Mouse (Mus musculus) spleen, postnatal 14 days (tissue): Measurements from ENCODE around the gene Rcbtb2.
"Not testable (repeated sequence)": the region's sequence is repeated elsewhere in the genome, so short reads cannot be mapped to it uniquely, and the experiment has no call there.

ENCODE experiments used
- DNase-seq, 2 experiments: peaks; one replicate each; pipeline ENCODE4 v3.0.0; 2021 to 2022; ENCODE audit warnings: low spot score in 2 of 2

The Rcbtb2 gene

DNA sequence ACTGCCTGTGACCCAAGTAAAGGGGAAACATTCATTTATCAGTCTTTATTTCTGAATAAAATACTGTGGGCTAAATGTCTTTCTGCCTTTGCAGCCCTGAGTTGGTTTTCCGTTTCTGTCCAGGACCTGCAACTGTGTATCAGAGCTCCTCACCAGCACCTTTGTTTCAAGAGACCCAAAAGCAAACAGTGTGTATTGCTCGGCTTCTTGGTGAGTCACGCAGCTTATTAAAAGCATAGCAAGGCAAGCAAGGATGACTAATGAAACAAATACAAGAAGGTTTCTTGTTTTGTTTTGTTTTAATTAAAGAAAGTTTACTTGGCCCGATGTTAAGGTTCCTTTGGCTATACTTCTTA lies at the start of gene Rcbtb2:
Gene Rcbtb2 (plus strand): TSS at position 115 of the 356 bp plus-strand sequence.
- no peak for DNase-seq

DNA sequence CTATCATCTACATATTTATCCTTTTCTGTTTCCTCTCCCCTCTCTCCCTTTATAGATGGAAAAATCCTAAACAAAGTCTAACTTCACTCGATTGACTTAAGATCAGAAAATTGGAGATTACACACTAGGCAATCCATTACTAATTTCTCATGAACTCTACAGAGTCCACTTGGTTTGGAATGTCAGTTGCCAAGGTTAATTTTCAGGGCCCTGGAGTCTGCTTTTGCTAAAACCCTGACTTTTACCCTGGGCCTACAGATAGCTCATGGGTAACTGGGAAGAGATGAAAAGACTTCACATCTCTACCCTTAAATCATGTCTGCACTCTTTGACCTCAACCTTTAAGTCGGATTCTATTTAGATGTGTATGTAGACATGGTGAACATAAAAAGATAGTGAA lies 39.3 kb upstream of the Rcbtb2 start:
- no peak for DNase-seq

DNA sequence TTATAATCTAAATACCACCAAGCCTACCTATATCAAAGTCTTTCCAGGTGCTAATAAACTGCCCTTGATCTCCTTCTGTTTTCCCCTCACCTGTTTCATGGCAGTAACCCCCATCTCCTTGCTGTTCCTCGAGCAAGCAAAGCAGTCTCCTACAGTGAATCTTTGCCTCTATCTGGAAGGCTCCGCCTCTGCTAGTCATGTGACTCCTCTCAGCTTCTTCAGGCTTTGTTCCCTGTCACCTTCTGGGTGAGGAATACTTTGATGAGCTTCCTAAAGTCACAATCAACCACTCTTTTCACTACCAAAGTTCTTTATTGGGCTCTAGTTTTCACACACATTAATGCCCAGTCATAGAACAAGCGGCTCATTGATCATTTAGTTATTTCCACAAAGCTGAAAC lies 36.4 kb upstream of the Rcbtb2 start:
- no peak for DNase-seq

DNA sequence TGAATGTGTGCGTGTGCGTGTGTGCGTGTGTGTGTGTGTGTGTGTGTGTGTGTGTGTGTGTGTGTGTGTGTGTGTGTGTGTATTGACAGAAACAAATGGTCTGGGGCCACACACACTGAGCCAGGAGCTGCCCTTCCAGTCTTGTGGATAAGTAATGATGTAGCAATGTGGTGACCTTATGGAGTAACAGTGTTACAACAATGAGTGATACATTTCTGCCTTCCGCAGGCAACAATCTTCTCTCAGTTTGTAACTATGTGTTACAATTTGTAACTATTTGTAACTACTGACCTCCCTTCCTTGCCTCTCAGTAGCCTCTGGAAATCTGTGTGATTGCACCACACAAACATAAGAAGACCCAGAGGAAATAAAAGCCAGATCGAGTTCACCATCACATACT lies 35.6 kb upstream of the Rcbtb2 start:
- no peak for DNase-seq

DNA sequence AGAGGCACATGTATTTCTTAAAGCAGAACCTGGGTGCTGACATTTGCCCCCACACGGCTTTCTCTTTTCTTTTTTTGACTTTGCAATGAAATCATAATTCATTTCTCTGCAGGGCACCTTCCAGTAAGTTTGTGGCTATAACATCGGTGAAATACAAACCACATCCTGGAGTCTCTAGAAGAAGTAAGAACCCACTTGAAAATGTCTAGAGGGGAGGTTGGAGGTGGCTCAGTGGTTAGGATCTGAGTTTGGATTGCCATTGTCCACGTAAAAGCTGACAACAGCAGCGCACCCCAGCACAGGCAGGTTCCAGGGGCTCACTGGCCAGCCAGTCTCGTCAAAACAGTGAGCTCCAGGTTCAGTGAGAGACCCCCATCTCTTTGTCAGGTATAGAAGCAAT lies 35.1 kb upstream of the Rcbtb2 start:
- DNase-seq = no peak

DNA sequence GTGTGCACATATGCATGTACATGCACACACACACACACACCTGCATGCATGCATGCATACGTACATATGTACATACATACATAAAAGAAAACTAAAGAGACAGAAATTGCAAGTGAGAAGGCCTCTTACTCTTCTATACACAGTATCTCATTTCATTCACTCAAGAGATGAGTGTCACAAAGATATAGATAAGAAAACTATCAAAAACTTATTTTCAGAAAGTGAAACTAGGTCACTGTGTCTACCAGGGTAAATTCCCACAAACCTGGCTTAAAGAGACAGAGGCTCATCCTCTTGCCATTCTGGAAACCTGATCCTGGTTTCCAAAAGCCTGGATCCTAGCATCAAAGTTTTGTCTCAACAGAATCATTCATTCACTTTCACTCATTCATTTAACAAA lies 34.6 kb upstream of the Rcbtb2 start:
- no peak for DNase-seq

DNA sequence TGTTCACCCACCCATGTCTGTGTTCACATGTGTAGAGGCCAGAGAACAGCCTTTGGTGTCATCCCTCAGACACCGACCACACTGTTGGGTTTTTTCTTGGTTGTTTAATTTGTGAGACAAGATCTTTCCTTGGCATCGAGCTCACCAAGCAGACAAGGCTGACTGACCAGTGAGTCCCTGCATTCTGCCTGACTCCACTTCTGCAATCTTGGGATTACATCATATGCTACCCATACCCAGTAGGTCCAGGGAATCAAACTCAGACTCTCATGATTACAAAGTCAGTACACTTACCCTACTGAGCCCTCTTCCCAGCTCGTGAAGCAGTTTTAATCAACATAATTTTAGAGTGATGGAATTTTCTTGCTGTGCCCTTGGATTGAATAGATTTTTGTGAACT lies 30.0 kb upstream of the Rcbtb2 start:
- no peak for DNase-seq

DNA sequence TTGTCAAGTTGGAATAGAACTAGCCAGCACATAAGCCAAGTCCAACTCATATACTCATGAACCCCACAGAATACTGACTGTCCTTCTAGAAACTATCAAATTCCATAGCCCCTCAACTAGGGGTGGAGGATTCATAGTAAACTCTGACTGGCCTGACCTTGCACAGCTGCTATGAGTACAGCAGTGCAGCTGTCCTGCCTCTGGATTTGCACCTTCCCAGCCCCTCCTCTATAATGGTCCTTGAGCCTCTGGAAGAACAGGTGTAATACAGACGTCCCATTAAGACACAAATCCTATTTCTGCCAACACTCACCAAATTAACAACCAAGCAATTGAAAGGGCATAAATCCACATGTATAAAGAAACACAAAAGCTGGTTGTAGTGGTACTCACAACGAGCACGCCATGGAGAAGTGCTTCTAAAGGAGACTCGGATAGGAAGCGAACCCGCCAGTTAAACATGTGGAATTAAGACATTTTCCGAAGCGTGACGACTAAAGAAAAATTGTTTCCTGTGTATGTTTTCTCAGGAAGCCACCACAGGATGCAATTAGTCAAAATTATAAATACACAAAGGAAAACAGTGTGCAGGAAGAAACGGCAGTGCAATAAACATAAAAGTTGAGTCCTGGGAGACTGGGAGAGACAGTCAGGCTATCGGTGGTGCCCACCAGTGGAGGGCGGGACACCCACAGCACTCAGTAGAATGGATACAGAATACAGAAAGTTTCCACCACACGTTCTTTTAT lies 27.9 kb upstream of the Rcbtb2 start:
- no peak for DNase-seq

DNA sequence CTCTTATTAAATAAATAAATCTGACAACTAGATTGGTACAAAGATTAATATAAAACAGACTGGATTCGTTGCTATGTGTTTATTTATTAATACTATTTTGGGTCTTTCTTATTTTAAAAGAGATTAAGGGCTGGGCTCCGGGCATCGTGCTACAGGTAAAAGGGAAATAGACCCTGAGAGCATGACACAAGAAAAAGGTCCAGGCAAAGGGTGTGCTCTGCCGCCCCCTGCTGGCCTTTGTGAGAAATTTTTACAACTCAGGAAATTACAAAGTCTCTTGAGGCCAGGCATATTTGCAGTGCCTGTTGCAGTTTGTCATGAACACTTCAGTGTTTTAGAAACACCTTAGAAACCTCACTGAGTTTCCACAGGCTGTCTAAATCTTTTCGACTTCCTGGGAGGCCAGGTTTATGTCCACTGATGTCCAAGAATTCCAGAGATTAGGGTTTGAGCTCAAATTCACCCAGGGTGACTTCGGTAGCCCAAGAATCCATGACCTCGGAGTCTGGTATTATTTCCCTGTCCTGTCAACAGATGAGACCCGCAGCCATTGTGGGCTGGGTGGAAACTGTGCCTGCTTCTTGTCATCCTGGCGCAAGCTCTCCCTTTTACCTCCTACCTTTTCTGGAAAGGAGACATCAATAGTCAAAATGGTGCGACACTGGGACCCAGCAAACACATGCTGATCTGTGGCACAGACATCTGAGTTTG lies 24.0 kb upstream of the Rcbtb2 start:
- no peak for DNase-seq

DNA sequence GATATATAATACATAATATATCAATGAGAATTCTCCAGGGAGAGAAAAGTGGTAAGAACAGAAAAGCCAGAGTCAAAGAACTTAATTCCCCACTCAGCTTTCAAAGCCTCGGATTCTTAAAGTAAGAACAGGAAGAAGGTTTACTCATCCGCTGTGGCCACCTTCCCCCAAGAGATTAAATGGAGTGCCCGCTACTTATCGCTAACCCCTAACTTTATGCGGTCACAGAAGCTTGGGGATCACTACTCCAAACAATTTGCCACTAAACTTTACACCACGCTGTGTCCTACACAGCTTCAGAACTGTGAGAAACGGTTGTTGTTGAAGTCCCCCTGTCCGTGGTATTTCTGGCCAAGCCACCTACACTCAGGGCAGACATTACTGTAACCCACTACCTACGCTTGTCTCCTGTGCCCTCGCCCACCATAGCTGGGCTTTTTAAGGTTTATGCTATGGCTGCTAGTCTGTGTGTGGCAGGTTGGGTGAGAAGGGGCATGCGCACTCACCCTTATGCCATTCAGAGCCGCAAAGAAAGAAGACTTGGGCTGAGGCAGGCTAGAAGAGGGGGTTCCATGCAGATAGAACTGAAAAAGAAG lies 20.5 kb upstream of the Rcbtb2 start:
- no peak for DNase-seq

DNA sequence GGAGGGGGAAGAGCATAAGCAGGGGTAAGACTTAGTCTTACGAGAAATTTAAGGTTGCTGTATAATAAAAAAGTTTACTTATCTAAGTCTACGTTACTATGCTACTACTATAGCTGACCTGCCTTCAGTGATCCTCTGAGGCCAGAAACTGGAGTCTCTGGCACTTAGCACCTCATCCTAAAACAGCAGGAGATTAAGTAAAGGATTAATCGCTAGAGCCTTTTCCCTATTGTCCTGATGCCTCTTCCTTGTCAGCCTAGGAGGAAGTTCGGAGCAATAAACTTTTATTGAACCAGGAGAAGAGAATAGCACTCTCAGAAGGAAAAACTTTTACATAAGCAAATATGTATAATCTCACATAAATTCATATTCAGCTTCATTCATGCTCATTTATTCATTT lies 19.9 kb upstream of the Rcbtb2 start:
- DNase-seq = not testable (repeated sequence)

DNA sequence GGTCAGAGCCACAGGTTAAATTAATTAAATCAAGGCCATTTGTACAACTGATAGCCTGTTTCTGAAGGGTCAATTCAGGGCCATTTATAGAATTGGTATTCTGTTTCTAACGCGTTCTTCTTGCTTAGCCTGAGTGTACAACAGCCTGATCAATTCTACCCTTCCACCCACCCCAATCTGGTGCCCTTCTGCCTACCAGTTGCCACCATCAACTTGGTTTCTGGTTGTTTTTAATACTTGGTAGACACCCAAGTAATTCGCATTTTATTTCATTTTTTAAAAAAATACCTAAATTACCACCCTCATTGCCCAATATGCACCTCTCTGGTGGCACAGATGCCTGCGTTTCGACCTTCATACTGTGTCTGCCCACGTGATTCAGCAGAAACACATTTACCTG lies 17.9 kb upstream of the Rcbtb2 start:
- DNase-seq = no peak

DNA sequence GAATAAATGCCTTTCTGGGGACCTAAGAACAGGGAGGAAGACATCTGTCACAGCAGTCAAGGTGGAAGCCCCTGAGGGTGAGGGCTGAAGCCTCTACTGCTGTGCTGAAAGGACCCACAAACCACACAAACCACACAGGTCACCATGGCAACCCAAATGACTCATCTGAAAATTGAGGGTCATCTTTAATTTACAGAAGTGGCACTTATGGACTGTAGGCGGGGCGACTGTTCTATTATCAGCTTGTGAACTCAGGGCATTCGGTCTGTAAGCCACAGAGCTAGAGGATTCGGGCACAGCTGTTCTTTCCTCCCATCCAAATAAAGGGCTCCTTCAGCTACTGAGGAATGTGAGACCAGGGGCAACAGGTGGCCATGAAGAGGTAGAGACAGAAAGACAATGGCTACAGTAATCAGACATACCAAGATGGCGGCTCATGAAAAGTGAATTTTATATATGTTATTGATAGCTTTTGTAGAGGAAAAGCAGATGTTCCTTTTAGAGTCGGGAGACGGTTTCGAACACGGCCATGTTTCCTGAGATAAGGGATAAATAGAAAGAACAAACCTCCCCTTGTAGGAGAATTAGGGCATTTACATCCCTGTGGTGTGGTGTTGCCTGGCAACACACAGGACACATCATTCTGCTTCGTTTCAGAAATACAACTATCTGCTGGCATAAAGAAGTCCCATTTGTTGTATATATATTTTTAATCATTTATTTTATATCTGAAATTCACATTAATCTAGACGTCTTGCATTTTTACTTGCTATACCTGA lies 17.2 kb upstream of the Rcbtb2 start:
- DNase-seq = no peak

DNA sequence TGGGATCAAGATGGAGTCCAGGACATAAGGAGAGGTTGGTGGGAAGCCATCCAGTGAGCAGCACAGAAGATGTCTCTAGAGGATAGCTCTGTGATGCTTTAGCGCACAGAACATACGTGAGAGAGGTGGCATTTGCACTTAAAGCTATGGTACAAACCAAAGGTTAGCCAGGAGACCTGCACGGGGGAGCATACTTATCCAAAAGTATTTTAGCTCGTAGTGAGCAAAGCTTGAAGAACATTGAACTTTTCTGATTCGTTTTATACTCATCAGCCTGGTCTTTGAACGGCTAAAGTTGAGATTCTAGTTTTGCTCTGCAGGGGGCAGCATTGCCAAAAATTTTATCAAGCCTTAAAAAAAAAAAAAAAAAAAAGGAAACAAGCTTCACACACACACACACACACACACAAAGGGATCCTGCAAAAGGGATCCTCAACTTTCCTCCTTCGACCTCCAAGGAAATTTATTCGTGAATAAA lies 16.6 kb upstream of the Rcbtb2 start:
- no peak for DNase-seq

DNA sequence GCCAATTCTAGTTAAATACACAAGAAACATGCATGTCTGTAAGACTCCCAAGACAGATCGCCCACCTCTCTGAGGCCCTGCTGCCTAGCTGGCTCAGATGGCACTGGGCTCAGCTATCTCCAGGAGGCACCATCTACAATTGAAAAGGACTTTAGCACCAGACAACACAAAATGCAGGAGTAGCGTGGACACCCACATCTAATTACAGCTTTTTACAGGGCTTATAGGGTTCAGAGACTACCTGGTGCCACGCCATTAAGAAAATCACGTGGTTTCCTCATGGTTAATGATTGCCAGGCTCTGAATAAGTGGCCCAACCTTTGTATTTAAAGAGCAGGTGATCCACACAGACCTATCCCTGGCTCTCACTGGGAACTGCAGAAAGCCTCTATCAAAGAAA lies 15.9 kb upstream of the Rcbtb2 start:
- no peak for DNase-seq

DNA sequence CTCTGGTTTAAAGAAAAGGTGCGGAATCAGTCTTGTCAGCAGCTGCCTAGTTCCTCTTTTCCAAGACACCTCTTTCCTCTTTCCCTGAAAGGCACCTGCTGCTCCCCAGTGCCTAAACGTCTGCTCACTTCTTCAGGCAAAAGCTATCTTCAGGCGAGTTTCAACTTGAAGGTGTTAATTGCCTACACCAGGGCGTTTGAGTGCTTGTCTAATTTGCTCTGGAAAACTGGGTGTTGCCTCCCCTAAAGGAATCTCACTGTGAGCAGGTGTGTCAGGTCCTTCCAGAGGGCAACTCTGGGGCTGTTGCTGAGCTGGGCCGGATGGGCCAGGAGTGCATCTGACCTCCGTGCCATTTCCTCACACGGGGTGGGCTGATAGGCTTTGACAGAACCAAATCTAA lies 15.5 kb upstream of the Rcbtb2 start:
- DNase-seq = no peak

DNA sequence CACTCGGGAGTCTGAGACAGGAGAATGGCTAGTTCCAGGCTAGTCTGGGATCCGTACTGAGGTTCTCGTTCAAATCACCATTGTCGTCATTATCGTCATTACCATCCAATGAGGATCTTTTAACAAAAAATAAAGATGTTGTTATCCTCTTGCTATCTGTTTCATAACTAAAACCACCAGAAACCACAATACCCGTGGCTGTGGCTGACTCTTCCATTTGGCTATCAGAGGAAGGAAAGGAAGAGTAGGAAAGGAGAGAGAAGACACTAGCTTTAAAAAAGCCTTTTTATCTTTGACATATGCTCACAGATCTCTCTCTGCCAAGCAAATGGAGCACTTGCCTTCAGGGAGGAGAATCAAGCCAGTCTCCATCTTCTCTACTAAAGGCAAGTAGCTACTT lies 14.9 kb upstream of the Rcbtb2 start:
- no peak for DNase-seq

DNA sequence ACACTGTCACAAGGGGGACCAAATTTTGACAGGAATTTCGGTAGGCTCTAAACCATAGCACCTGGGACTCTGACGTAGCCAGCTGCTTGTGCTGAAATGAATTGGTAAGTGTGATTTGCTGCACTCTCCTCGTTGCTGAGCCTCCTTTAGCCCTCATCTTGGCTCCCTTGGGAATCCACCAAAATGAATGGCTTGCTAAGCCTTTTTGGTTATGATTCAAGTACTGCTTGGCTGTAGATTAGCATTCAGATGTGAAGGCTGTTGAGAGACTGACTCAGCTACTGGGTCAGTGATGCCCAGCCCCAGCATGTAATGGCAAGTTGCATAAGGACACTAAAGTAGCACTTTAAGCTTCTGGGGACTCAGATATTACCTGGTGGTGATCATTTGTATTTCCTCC lies 12.2 kb upstream of the Rcbtb2 start:
- DNase-seq = no peak

DNA sequence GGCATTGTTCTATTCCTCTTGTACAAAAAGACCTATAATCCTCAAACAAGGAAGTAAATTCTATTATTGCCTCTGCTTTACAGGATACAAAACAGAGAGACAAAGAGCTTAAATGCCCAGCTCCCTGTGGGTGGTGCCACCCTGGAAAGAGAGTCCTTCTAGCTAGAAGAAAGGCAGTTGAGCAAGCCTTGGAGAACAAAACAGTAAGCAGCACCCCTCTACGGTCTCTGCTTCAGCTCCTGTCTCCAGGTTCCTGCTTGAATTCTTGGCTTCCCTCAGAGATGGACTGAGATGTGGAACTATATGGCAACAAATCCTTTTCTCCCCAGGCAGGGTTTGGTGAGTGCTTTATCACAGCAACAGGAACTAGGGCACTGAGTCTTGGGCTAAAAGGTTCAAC lies 11.7 kb upstream of the Rcbtb2 start:
- DNase-seq = no peak

DNA sequence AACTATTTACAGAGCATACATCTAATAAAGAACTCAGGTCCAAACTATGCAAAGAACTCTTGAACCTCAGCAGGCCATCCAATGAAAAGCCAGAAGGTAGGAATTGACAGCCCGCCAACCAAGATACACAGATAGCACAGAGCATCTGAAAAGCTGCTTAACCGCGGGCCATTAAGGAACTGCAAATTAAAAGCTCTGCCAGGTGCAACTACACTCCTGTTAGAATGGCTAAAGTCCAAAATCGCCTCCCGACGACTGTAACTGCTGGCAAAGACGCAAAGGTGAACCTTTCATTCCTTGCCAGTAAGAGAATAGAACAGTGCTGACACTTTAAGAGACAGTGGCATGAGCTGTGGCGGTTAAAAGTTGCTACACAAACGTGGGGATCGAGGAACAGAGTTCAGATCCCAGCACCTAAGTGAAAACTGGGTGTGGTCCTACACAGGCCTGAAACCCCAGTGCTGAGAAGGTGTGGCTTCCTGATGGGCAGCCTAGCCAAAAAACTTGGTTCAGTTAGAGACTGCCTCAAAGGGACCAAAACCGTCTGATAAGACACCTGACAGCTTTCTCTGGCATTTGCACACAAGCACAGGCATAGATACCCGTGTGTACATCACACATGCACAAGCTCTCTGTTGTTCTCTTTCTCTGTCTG lies 10.5 kb upstream of the Rcbtb2 start:
- DNase-seq = no peak

DNA sequence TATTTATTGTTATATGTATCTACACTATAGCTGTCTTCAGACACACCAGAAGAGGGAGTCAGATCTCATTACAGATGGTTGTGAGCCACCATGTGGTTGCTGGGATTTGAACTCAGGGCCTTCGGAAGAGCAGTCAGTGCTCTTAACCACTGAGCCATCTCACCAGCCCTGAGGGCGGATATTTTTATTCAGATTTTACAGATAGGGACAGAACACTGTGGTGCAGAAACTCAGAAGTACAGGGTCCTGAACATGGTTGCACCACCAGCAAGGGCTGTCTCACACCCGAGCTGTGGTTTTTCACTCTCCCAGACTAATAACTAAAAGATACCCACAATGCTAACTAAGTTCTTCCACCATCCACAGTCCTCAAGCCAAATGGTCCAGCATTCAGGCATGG lies 7.9 kb upstream of the Rcbtb2 start:
- not testable (repeated sequence) for DNase-seq

DNA sequence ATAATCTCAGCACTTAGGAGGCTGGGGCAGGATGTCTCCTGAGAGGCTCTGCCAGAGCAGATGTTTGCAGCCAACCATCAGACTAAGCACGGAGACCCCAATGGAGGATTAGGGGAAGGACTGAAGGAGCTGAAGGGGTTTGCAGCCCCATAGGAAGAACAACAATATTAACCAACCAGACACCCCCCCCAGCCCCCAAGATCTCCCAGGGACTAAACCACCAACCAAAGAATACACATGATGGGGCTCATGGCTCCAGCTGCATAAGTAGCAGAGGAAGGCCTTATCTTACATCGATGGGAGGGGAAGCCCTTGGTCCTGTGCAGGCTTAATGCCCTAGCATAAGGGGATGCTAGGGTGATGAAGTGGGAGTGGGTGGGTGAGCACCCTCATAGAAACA lies 6.5 kb upstream of the Rcbtb2 start:
- DNase-seq = no peak
